Mouse (Mus musculus) heart, embryonic 16.5 days (tissue): ENCODE measurements around the gene Mettl26. TPM values are rescaled to one million over a fixed set of nuclear protein-coding genes. Genes with fewer than 3 reads are reported as not detected.

Experiments used
- ATAC-seq: fragments of 200-750 bp; cut with Nextera tagmentation; replicated peaks from 2 replicates; pipeline ENCODE4 v1.8.0; 2017; ENCODE audit warnings: moderate number of reproducible peaks; ENCODE audit not compliant: insufficient read depth, low FRiP score; ENCODE audit errors: extremely low read depth
- H3K27ac ChIP-seq: fragments of 300-500 bp; sonication (generic); 2 replicates; pipeline ENCODE4 v1.5.1; 2014; ENCODE audit warnings: mild to moderate bottlenecking, low read length, control low read depth, moderate library complexity
- H3K27me3 ChIP-seq: fragments of 300-500 bp; sonication (generic); 2 replicates; pipeline ENCODE4 v1.6.1; 2014; ENCODE audit warnings: low read length, mixed read lengths; ENCODE audit not compliant: control insufficient read depth, insufficient read depth
- H3K36me3 ChIP-seq: fragments of 300-500 bp; sonication (generic); 2 replicates; pipeline ENCODE4 v1.6.1; 2014; ENCODE audit not compliant: control insufficient read depth, insufficient read depth
- H3K4me1 ChIP-seq: fragments of 300-500 bp; sonication (generic); 2 replicates; pipeline ENCODE4 v1.6.1; 2014; ENCODE audit warnings: low read length, mixed read lengths; ENCODE audit not compliant: control insufficient read depth, insufficient read depth
- H3K4me2 ChIP-seq: fragments of 300-500 bp; sonication (generic); 2 replicates; pipeline ENCODE4 v1.6.1; 2014; ENCODE audit warnings: low read depth, mild to moderate bottlenecking, control low read depth, low read length
- H3K4me3 ChIP-seq: fragments of 300-500 bp; sonication (generic); 2 replicates; pipeline ENCODE4 v1.5.1; 2014; ENCODE audit warnings: mild to moderate bottlenecking, control low read depth, low read length
- H3K9ac ChIP-seq: fragments of 300-500 bp; sonication (generic); 2 replicates; pipeline ENCODE4 v1.6.1; 2014; ENCODE audit warnings: low read length, control low read depth
- H3K9me3 ChIP-seq: fragments of 300-500 bp; sonication (generic); replicated peaks from 2 replicates; pipeline ENCODE4 v1.6.1; 2016; ENCODE audit warnings: low read length; ENCODE audit not compliant: control insufficient read depth
- WGBS: fragments of 180-500 bp; shearing (Covaris S2); extraction: QIAGEN DNeasy Blood & Tissue Kit; methylation state at CpG from one replicate; pipeline ENCODE4 v1.1.7; 2014; 5-methylcytosine and 5-hydroxymethylcytosine counted together
- polyA plus RNA-seq: library from polyadenylated mRNA; unstranded; fragments of >200 nt; fragmentation: Nextera tagmentation; extraction: Ambion mirVana; gene quantifications from 2 replicates; pipeline ENCODE4 v1.2.1, GENCODE M21; 2015

Mettl26 gene
- polyA plus RNA-seq, 1 experiment from 2014 or later = 35.1 TPM

- 80% methylated on average over 3 of the region's 3 CpGs for WGBS
- Histone ChIP-seq H3K36me3 (no peaks in the 10 kb centered on the region), H3K9me3 (no peaks in the 10 kb centered on the region), H3K27ac (no peak overlapping the region), H3K4me1 (peaks cover 24% of the 10 kb centered on the region), H3K4me2 (no peak overlapping the region), H3K27me3 (no peaks in the 10 kb centered on the region), H3K4me3 (no peak overlapping the region), H3K9ac (no peak overlapping the region)
- no peak for ATAC-seq
These were observed 2.2 kb upstream of the Mettl26 start for GRCm38 (mm10) chr17:25872676-25873075.

- peaks cover 24% of the 10 kb centered on the region for H3K4me1 ChIP-seq
- H3K27ac ChIP-seq = no peak overlapping the region; the same call in 1 of the 2 replicates
- H3K9me3 ChIP-seq = no peaks in the 10 kb centered on the region
- H3K27me3 ChIP-seq = no peaks in the 10 kb centered on the region
- no peak overlapping the region for H3K9ac ChIP-seq
- H3K4me3 ChIP-seq = peak overlapping the region; percentile 80; the same call in 1 of the 2 replicates
- WGBS = 69% methylated on average over 10 of the region's 11 CpGs
- H3K36me3 ChIP-seq = no peaks in the 10 kb centered on the region
- H3K4me2 ChIP-seq = peak overlapping the region; percentile 76
- ATAC-seq = no peak
These were observed 1.3 kb upstream of the Mettl26 start for GRCm38 (mm10) chr17:25873405-25874147.

GRCm38 (mm10) chr17:25874148-25874720 is 640 bp upstream of the Mettl26 start:
- Histone ChIP-seq H3K9ac (peak overlapping the region; percentile 73), H3K27ac (peak overlapping the region; percentile 89), H3K9me3 (no peaks in the 10 kb centered on the region), H3K4me1 (peaks cover 19% of the 10 kb centered on the region), H3K27me3 (no peaks in the 10 kb centered on the region), H3K4me3 (peak overlapping the region; percentile 80), H3K4me2 (peak overlapping the region; percentile 76), H3K36me3 (no peaks in the 10 kb centered on the region)
- 11% methylated on average over 14 of the region's 14 CpGs for WGBS
- no peak for ATAC-seq

GRCm38 (mm10) chr17:25875171-25876136 is 580 bp downstream of the Mettl26 start:
- under 1% methylated on average over 59 of the region's 59 CpGs for WGBS
- peaks cover 19% of the 10 kb centered on the region for H3K4me1 ChIP-seq
- peak; percentile 92 for ATAC-seq
- peak overlapping the region; percentile 89 for H3K27ac ChIP-seq
- peak overlapping the region; percentile 81 for H3K9ac ChIP-seq
- peak overlapping the region; percentile 76 for H3K4me2 ChIP-seq
- peak overlapping the region; percentile 80 for H3K4me3 ChIP-seq
- H3K9me3 ChIP-seq = no peaks in the 10 kb centered on the region
- H3K36me3 ChIP-seq = no peaks in the 10 kb centered on the region
- H3K27me3 ChIP-seq = no peaks in the 10 kb centered on the region

- Histone ChIP-seq H3K4me3 (peak overlapping the region; percentile 80), H3K9ac (peak overlapping the region; percentile 81), H3K27ac (no peak overlapping the region), H3K27me3 (no peaks in the 10 kb centered on the region), H3K4me2 (peak overlapping the region; percentile 76), H3K9me3 (no peaks in the 10 kb centered on the region), H3K4me1 (peaks cover 19% of the 10 kb centered on the region), H3K36me3 (no peaks in the 10 kb centered on the region)
- WGBS = 72% methylated on average over 10 of the region's 10 CpGs
- no peak for ATAC-seq
These were observed 1.6 kb downstream of the Mettl26 start for GRCm38 (mm10) chr17:25876347-25876915.

GRCm38 (mm10) chr17:25877025-25877424 is 2.2 kb downstream of the Mettl26 start:
- Histone ChIP-seq H3K4me1 (peaks cover 19% of the 10 kb centered on the region), H3K9ac (no peak overlapping the region), H3K4me3 (no peak overlapping the region), H3K27ac (no peak overlapping the region), H3K9me3 (no peaks in the 10 kb centered on the region), H3K4me2 (no peak overlapping the region), H3K36me3 (no peaks in the 10 kb centered on the region), H3K27me3 (no peaks in the 10 kb centered on the region)
- 73% methylated on average over 3 of the region's 3 CpGs for WGBS
- ATAC-seq = no peak

- H3K9ac ChIP-seq = no peak overlapping the region
- H3K4me1 ChIP-seq = peaks cover 19% of the 10 kb centered on the region
- H3K36me3 ChIP-seq = peaks cover 3% of the 10 kb centered on the region
- no peaks in the 10 kb centered on the region for H3K9me3 ChIP-seq
- H3K4me3 ChIP-seq = no peak overlapping the region
- no peak overlapping the region for H3K27ac ChIP-seq
- no peak for ATAC-seq
- no peak overlapping the region for H3K4me2 ChIP-seq
- 92% methylated on average over 32 of the region's 32 CpGs for WGBS
- no peaks in the 10 kb centered on the region for H3K27me3 ChIP-seq
These were observed 3.1 kb downstream of the Mettl26 start for GRCm38 (mm10) chr17:25877741-25878610.

- no peak overlapping the region for H3K4me2 ChIP-seq
- H3K9me3 ChIP-seq = no peaks in the 10 kb centered on the region
- peaks cover 19% of the 10 kb centered on the region for H3K4me1 ChIP-seq
- no peak overlapping the region for H3K4me3 ChIP-seq
- ATAC-seq = no peak
- peaks cover 10% of the 10 kb centered on the region for H3K36me3 ChIP-seq
- WGBS = 93% methylated on average over 19 of the region's 19 CpGs
- H3K27me3 ChIP-seq = no peaks in the 10 kb centered on the region
- no peak overlapping the region for H3K9ac ChIP-seq
- no peak overlapping the region for H3K27ac ChIP-seq
These were observed 3.8 kb downstream of the Mettl26 start for GRCm38 (mm10) chr17:25878611-25879180.
